Mouse (Mus musculus) urinary bladder, postnatal 36 days (tissue): ENCODE measurements around the gene Dhx9.
"Not testable (repeated sequence)": the region's sequence is repeated elsewhere in the genome, so short reads cannot be mapped to it uniquely, and the experiment has no call there.

Source experiments
- DNase-seq, 2 experiments: peaks; one replicate each; pipeline ENCODE4 v3.0.0; 2022; ENCODE audit warnings: low spot score in 2 of 2, mixed read lengths in 1 of 2

Gene Dhx9

DNA sequence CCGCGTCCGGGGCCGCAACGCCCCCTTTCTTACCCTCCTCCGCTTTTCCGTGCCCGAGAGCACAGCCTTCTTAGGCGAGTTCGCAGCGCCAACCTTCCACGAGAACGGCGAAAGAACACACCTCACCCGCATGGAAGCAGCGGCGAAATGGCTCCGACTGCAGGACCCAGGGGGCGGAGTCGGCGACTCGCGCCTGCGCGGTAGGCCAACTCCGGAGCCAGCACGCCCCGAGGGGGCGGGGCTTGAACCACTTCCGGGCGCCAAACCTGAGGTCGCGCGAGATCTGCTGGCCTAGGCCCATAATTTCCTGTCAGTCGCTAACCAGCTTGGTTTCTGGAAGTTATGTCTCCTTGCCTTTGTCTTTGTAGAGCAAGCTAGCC is at the start of gene Dhx9:
TSS of gene Dhx9 (minus strand) at position 161 of the 380 bp plus-strand sequence.
- DNase-seq: peak; percentile 98 to 99

DNA sequence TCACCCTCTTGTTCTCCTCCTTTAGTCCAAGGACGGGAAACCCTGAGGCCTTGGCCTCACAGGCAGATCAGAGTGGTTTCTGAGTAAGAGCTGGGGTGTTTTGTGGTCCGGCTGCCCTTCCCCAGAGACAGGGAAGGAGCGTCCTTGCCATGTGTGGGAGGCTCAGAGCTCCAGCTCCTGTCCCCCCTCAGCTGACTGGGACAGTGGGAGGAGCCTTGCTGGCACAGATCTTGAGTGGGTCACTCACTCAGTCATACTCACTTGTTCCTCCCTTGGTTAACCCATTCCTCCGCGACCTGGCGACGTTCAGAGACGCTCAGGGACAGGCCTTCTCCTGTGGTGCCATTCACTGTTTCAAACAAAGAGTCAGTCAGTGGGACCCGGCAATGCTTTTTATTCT is 48.2 kb upstream of the Dhx9 start:
- no peak for DNase-seq

DNA sequence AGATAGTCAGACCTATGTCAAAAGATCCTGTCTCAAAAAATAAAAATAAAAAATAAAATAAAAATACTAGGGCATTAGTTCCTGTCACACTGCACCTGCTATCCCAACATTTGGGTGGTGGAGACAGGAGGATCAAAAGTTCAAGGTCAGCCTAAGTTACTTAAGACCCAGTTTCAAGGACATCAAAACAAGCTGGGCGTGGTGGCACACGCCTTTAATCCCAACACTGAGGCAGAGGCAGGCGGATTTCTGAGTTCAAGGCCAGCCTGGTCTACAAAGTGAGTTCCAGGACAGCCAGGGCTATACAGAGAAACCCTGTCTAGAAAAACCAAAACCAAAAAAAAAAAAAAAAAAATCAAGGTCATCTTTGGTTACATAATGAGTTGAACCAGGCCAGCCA is 45.4 kb upstream of the Dhx9 start:
- DNase-seq: not testable (repeated sequence)

- DNase-seq: no peak
Observed at GRCm38 (mm10) chr1:153532234-153532841, 44.9 kb upstream of the Dhx9 start.

- no peak for DNase-seq
Observed at GRCm38 (mm10) chr1:153531677-153532233, 44.3 kb upstream of the Dhx9 start.

DNA sequence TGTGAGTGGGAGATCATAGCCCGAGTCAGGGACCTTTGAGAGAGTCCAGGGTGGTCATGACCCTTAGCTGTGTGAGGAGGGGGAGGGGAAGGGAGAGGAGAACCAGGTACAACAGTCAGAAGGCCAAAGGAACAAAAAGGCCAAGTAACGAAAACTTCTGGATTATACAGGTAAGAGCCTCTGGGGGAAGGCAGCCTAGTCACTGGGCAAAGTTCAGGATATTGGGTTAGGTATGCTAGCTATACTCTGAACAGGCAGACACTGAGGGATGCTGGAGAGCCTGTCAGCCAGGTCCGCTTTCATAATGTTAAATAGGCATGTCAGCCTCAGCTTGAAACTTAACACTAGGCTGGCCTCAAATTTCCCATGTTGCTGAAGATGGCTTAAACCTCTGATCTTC is 34.7 kb upstream of the Dhx9 start:
- no peak for DNase-seq

GRCm38 (mm10) chr1:153515368-153515767 is 27.9 kb upstream of the Dhx9 start:
- no peak for DNase-seq

GRCm38 (mm10) chr1:153510330-153511009 is 23.0 kb upstream of the Dhx9 start:
- no peak for DNase-seq

DNA sequence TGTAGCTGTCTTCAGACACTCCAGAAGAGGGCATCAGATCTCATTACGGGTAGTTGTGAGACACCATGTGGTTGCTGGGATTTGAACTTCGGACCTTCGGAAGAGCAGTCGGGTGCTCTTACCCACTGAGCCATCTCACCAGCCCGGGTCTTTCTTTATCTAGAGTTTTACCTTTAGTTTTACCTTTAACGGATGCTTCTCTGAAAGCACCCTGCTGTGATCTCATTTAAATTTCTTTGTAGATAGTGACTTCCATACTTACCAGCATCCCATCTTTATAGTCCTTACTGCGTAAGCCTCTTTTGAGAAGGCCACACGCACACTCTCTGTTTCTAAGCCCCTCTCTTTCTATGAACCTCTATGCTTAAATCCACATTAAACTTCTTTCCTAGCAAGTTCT is 22.1 kb upstream of the Dhx9 start:
- DNase-seq: not testable (repeated sequence)

DNA sequence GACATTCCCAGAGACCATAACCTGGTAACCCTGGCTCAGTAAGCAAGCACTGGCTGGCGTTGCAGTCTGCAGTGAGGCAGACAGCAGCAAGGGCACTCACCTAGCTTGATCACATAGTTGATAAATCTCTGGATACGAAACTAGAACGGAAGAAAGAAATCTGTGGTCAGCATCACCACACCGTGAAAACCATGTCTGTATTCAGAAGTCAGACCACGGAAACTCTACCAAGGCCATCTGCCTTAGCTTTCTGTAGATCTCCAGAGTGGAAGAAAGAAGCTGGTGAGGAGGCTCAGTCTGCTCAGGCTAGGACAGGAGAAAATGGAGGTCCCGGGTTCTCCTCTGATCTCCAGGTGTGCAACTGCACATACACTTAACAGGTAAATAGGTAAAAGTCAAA is 21.6 kb upstream of the Dhx9 start:
- no peak for DNase-seq

DNA sequence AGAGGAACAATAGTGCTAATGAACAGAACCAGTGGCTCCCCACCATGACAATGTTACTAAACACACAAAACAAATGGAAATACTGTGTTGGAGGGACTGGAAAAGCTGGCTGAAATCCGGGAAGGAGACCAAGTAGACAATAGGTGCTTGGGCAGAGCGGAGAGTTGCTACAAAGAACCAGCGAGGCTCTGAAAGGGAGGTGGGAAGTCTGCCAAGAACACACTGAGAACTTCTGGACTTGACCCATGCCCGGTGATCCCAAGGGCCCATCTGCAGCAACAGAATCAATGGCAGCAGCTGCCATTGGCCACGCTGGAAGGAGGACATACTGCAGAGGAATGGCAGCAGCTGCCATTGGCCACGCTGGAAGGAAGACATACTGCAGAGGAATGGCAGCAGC is 18.8 kb upstream of the Dhx9 start:
- peak in 1 of 2 experiments; percentile 68 for DNase-seq

DNA sequence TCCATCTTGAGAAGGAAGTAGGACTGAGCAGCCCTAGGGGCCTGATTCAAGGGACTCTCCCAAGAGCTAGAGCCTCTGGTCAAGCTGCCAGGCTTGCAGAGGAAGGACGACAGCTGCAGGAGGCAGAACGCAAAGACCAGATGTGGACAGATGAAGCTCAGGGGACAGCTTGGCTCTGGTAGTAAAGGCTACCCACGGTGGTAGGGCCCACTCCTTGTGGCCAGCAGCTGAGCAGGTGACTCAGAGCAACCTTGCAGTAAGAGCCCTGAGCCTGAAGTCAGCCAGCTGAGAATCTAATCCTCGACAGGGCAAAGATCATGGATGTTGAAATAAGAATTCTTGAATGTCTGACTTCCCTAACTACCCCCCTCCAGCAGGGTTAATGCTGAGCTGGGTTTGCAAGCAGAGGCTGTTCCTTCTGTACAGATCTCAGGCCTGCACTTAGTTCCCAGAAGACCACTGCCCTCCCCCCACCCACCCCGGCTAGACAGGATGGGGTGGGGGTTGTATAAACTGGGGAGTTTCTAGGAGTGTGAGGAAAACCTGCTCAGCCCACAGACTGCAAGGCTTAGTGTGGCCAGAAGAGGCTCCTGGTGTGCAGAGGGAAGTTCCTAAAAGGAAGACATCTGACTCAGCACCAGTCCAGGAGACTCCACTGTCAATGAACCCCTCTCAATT is 14.3 kb upstream of the Dhx9 start:
- DNase-seq: peak in 1 of 2 experiments; percentile 4

- no peak for DNase-seq
Observed at GRCm38 (mm10) chr1:153500030-153500429, 12.6 kb upstream of the Dhx9 start.

- DNase-seq: no peak
Observed at GRCm38 (mm10) chr1:153496030-153496429, 8.6 kb upstream of the Dhx9 start.

- no peak for DNase-seq
Observed at GRCm38 (mm10) chr1:153493931-153494330, 6.5 kb upstream of the Dhx9 start.

DNA sequence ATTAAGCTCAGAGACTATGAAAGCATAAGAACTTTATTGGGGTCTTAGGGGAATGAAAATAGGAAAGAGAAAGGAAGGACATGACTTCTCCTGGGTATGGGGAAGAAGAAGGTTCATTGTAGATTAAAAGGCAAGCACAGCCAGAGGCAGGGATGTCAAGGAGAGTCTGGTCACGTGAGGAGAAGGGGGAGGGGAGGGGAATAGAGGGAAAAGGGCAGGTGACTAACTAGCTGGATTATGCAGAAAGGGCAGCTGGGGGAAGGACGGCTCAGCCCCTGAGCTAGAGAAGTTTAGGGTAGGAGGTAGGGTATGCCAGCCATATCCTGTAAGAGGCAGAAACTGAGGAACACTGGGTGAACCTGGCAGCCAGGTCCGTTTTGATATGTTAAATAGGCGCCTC is 5.9 kb upstream of the Dhx9 start:
- no peak for DNase-seq

- no peak for DNase-seq
Observed at GRCm38 (mm10) chr1:153491822-153492221, 4.4 kb upstream of the Dhx9 start.

DNA sequence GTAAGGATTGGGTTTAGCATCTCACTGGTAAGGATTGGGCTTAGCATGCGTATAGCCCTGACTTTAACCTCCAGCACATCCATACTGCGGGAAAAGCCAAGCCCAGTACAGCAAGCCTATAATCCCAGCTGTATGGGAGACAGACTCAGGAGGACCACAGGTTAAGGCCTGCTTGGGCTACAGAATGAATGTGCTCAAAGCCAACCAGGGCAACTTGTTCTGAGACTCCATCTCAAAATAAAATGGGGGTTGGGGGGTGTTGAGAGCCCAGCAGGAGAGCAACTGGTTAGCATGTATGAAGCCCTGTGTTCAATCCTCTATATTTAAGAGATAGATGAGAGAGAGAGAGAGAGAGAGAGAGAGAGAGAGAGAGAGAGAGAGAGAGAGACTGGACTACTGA is 3.9 kb upstream of the Dhx9 start:
- no peak for DNase-seq

GRCm38 (mm10) chr1:153489963-153490362 is 2.5 kb upstream of the Dhx9 start:
- DNase-seq: no peak

GRCm38 (mm10) chr1:153489540-153489939 is 2.1 kb upstream of the Dhx9 start:
- DNase-seq: no peak

- DNase-seq: peak in 1 of 2 experiments; percentile 26
Observed at GRCm38 (mm10) chr1:153489132-153489531, 1.7 kb upstream of the Dhx9 start.

- DNase-seq: peak in 1 of 2 experiments; percentile 46
Observed at GRCm38 (mm10) chr1:153486767-153487499, 527 bp downstream of the Dhx9 start.
